Mouse (Mus musculus) left cerebral cortex, adult 11 months (tissue): ENCODE measurements around the gene Prrc2b.

ENCODE experiments used
- DNase-seq: peaks from one replicate; pipeline ENCODE4 v3.0.0; 2022; ENCODE audit warnings: low spot score

Gene Prrc2b

DNA sequence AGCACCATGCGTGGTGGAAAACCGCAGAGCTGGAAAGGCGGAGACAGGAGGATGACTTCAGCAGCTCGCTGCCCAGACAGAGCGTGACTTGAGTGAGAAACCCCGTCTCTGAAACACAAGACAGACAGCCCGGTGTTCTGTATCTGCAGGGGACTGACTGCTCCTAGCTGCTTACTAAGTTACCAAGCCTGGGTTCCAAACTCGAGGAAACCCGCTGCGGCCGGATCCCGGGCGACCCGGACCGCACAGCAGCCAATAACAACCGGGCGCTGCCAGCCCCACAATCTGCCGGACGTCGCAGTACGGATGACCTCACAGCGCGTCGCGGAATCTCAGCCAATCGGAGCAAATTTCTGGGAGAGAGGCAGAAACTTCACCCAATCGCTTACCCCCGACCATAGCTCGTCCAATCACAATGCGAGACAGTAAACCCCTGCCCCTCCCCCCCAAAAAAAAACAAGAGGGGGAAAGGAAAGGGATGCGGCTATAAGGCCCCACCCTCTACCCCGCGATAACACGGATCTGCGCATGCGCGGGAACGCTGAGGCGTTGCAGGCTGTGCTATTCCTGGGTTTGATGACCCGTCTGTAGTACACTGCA is 13.1 kb upstream of the Prrc2b start:
- peak; percentile 98 for DNase-seq

DNA sequence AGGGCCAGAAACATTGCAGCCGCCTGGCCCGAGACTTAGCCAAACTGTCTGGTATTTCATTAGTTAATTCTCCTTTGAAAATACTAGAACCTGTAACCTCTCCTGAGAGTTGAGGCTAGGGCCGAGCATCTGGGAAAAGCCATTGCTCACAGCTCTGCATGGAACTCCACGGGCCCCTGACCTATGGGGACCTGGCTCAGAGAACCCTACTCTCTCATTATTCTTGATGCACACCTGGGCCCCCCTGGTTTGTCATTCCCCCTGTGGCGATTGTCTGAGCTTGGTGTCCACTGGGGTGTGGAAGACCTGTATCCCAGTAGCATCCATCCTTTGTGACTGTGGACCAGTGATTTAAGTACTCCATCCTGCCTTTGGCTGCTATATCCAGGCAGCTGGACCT is 11.5 kb upstream of the Prrc2b start:
- DNase-seq = no peak

DNA sequence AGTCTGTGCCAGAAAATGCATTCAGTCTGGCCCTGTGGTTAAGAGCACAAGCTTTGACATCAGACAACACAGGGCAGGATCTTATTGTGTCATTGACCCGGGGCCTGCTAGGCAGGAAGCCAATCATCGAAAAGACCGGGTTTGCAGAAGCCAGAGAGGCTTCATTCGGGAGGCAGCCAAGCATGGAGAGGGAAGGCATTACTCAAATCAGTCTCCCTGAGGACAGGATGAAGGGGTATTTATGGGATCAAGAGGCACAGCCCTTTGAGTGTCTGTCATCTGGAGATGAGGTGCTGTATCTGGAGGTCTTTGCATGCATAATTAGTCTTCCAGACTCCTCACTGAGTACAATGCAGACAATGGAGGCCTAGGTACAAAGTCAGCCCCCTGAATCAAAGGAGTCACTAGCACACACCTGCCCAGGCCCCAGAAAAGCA is 10.4 kb upstream of the Prrc2b start:
- no peak for DNase-seq

DNA sequence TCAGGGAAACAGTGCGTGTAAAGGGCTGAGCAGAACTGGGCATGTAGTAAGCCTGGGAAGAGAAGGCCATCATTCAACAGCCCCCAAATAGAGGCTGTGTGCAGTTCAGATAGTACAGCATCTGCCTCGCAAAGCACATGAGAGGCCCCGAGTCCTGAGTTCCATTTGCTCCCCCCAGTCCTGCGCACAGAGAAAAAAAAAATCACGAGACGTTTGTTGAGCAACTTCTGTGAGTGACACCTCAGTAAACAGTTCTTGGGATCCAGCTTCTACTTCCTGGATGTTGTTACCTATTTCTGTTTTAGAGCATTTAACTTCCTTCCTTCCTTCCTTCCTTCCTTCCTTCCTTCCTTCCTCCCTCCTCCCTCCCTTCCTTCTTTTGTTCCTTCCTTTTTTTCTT is 9.3 kb upstream of the Prrc2b start:
- DNase-seq = no peak

DNA sequence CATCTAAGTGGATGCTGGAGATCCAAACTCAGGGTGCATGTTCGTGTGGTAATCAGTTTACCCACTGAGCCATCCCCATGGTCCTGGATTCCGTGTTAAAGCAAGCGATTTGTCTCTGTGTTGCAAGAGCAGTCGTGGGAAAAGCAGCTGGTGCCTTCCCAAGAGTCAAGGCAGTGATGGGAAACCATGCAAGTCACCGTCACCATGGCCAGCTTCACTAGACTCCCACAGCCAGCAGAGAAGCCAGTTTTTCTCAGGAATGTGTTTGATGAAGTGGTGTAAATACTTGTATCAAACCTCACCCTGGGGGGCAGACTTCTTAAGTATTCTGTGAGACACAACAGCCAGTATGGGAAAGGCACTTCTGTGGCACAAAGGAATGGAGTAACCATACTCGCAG is 8.5 kb upstream of the Prrc2b start:
- no peak for DNase-seq

DNA sequence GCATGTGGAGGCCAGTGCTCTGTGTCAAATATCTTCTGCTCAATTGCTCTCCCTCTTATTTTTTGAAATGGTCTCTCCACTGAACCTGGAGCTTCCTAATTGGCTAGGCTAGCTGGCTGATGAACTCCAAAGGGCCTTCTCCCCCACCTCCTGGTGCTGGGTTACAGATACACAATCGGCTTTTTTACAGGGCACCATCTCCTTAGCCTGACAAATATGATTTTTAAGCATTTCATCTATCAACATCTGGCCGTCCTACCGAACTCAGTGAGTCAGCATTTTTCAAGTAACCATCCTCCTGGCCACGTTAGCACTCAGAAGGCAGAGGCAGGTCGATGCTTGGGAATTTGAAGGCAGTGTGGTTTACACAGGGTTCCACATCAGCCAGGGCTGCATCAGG is 6.2 kb upstream of the Prrc2b start:
- DNase-seq = no peak

DNA sequence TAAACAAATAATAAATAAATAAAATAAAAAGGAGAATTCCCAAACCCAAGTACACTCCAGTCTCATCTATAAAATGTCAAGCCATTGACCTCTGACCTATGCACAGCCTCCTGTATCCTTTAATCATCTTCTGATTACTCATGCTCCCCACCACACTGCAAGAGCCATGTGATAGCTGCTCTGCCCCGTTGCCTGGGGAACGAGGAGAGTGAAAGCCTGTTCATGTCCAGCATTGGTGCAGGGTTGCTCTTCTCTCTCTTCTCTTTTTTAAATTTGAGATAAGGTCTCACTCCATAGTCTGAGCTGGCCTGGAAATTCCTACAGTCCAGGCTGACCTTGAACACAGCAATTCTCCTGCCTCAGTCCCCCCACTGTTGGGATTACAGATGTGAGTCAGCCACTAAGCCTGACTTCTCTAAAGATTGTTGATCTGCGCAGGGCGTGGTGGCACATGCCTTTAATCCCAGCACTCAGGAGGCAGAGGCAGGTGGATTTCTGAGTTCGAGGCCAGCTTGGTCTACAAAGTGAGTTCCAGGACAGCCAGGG is 4.2 kb upstream of the Prrc2b start:
- no peak for DNase-seq

DNA sequence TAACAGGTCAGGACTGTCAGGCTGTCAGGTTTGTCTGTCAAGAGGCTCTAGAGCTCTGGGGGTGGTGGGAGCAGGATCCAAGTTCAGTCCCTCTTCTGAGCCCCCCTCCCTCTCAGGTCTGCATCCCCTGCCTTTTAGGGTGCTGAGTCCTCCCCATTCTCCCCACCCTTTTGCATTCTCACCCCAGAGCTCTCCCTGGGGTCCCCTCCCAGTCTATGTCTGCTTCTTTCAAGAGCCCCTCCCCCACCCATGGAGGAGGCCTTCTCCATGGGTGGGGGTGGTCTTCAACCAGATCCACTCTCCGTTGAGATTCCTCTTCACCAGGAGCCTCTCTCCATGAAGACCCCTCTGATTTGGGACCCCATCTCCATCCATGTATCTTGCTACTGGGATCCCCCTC is 747 bp upstream of the Prrc2b start:
- DNase-seq = no peak

DNA sequence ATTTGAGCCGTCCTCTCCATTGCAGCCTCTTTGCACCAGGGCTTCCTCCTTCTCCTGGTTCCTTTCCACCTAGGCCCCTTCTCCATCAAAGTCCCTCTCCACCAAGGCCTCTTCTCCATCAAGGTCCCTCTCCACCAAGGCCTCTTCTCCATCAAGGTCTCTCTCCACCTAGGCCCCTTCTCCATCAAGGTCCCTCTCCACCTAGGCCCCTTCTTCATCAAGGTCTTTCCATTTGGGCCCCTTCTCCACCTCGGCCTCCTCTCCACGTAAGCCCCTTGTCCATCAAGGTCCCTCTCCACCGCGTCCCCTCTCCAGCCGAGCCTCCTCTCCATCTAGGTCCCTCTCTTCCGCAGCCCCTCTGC is 339 bp upstream of the Prrc2b start:
- DNase-seq = no peak

DNA sequence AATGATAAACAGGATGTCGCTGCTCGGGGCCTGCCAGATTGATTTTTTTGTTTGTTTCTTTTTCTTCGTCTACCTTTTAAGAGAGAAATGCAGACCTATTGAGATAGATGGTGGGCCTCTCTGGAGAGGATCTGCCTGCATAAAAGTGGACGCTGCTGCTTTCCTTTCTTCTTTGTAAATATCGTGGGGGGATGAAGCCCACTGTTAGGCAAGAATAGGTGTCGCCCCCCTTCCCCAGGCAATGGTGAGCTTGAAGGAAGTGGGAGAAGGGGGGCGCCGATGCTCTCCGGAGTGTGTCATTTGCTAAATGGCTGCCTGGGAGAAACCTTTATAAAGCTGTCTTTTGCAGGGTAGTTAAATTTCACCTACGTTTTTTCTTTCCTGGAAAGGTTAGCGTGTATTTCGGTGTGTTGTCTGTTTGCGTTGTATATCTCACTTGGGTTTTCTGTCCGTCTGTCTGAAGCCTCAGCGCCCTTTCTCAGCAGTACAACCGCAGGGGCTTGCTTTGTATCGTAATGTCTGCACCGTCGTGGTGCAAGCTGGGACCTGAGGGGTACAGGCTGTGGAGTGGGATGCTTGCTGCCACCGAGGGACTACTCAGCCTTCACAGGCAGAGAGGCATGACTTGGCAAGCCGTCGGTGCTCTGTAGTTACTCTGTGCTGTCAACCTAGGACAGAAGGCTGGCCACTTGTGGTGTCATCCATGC is 931 bp downstream of the Prrc2b start:
- DNase-seq = no peak

DNA sequence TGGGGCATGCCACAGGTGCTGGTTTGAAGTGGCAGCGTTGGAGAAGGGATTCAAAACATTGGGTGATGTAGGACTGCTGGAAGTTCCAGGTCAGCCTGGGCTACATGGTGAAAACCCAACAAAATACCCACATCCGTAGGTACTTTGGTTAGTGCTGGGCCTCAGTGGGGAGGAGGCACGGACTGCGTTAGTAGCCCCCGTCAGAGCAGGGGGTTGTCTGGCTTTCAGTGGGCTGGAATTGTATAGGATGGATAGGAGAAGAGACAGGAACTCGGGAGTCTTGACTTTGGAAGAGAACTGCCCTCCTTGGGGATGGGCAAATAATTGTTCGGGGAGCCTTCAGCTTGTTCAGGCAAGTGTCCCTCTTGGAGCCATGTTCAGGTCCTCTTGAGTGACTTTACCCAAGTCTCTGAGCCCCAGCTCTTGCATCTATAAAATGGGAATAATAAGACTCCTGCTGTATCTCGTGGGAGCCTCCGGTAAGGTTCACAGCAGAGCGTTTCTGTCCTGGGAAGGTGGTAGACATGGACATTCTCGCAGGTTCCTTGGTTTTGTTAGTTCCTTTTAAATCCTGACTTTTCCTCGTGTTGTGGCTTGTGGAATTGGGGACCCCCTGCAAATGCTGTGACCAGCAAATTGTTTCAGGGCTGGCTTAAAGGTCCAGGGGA is 1.6 kb downstream of the Prrc2b start:
- DNase-seq = no peak

DNA sequence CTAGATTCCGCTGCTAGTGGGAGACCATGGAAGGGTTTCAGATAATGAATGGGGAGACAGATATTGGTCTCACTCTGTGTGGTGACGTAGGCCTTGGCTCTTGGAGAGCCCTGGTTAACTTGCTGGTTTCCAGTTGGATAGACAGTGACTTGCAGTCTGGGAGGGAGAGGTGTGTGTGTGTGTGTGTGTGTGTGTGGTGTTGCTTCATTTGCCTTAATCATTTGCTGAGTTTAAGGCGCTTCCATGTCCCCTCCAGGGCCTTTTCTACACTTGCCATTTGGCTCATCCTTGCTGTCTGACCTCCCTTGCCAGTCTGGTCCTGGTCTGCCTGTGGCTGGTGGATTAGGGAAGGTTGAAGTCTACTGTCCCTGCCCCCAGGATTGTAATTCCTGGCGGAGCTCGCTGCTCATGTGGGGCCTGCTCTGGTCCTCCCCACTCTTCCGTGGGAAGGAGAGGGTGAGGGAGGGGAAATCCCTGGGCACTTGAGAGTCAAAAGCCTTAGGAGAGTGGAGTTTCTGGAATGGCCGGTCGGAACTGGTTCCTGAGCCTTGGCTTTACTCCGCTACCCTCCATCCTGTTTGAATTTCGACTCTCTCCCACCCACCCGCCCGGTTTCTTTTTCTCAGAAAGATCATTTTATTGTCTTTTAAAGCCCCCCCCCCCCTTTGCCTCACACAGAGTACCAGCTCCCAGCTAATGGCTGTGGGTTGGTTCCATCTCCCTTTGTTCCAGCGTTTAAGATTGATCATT is 2.3 kb downstream of the Prrc2b start:
- DNase-seq = no peak

DNA sequence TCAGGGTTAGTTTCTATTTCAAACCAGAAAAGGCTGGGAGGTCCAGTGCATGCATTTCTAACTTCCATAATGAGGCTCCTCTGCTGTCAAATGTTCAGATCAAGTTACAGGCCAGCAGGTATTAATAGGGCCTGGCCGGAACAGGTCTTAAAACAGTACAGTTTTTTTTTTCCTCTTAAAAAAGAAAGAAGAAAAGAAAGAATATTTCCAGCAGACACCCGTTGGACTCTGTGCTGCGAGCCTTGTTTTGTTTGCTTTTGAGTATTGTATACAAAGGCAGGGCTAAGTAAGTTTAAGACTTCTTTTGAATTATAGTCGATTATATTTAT is 2.9 kb downstream of the Prrc2b start:
- DNase-seq = no peak

DNA sequence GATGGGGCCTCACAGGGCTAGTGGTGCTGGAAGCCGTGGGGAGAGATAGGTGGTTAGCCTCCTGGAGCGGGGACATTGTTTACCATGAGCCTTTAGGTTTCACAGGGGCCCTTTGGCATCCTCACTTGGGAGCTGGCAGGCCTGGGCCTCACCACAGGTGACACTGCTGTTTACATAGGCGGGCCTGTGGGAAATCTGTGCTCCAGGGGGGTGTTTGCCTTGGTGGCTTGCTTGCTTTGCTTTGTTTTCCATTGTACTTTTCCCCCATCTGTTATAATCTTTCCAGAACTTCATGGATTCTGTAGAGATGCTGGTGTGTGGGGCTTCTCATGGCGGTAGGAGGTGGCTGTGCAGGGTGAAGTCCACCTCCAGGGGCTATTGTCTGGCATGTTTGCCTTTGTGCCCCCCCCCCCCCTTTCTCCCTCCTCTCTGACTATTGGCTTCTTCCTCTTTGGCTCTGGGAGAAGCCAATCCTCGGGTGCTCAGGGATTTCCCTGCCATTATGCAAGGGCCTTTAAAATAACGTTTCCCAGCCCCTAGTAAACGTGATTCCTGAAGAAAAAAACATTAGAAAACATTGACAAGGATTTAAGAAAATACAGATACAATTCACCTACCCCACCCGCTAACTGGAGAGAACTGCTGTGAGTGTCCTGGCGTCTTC is 3.6 kb downstream of the Prrc2b start:
- no peak for DNase-seq

DNA sequence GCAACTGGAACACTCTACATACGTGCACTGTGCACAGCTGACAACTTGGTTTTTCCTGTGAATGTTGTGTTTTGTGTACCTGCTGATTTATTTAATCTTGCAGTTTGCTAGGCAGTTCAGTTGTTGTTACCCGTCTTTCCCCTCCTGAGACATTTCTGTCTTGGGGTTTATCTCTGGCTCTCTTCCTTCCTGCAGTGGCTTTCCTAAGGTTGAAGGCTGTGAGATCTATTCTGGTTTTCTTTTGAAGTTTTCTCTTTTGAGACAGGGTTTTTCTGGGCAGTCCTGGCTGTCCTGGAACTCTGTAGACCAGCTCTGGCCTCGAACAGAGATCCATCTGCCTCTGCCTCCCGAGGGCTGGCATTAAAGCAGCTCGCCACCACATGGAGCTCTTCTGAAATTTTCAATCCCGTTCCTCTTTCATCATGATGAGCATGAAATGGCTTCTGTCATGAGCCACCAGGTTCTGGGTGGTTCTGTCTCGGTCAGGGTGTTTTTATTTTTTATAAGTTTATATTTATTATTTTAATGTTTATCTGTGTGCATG is 4.2 kb downstream of the Prrc2b start:
- no peak for DNase-seq

DNA sequence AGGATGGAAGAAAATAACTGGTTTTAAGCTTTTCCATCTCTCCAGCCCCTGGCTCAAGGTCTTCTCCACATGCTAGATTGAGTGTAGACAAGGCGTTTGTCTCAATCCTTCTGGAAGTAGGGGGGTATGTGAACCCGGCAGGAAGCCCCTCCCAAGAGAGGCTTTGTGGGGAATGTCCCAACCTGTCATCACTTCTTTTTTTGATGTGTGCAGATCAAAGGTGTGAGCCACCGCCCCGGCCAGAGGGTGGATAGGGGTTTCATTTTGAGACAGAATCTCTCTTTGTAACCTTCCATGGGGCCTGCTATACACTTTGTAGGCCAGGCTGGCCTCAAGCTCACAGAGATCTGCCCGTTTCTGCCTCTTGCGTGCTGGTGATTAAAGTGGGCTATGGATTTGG is 4.7 kb downstream of the Prrc2b start:
- DNase-seq = no peak

DNA sequence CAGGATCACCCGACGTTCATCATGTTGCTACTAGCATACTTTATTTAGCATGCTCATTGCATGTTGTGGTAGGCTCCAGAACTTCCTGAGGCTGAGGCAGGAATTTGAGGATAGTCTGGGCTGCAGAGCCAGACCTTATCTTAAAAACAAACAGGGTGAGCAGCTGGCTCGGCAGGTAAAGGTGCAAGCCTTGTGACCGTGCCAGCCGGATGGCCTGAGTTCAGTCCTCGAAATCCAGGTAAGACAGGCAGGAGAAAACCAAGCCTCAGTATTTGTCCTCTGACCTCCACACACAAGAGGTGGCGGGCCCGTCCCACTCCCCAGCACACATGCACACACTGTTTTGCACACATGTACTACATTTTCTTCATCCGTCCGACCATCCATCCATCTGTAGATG is 5.8 kb downstream of the Prrc2b start:
- no peak for DNase-seq

DNA sequence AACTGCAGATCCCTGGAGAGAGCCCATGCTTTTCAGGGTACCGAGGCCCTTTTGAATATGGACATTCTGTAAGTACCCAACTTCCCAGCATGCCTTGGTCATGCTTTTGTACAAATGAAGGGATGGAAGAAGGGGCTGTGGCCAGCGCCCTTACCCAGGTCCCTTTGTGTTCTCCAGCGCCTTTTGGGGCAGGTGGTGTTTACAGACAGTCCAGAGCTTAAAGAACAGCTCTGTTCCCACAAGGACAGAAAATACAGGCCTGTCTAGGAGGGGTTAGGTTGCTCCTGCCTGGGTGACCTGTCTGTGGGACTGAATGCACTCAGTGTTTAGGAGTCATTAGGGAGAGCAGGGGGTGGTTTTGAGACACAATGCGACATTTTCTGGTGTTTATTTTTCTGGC is 6.4 kb downstream of the Prrc2b start:
- no peak for DNase-seq

DNA sequence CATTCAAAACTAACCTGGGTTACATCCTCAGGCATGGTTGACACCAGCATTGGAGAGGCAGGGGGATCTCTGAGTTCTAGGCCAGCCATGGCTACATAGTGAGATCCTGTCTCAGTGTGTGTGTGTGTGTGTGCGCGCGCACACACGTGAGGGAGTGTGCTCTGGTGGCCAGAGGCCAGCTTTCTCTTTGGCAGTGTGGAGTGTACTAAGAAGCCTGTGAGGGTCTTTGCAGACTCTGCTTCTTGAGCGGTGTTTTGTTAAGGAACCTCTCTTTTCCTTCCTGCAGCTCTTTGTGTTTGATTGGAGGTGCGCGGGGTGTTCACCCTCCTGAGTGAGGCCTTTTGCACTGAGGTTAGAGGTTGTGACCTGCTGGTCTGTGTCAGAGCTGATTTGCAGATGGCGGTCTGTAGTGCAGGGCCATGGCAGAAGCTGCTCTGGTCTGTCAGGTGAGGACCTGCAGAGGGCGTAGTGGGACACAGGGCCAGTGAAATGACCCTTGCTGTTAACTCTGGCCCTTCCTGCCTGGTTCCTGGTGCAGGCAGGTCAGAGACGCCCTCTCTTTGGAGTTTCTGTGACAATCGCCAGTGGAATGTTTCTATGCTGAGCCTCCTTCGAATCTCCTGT is 7.8 kb downstream of the Prrc2b start:
- no peak for DNase-seq

DNA sequence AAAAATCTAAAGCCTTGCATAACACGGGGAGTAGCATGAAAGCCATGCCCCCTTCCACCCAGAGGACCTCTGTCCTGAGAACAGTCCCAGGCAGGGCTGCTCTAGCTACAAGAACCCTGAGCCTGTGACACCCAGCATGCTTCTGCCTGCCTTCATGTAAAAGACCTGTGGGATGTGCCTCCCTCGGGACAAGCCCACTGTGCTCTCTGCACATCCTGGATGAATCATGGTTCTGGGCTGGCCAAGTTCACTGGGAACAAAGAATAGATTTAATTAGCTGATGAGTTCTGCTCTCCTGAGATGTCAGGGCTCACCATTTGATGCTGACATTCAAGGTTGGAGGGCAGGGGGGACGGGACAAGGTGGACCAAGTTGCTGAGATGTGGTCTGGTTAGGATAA is 9.6 kb downstream of the Prrc2b start:
- DNase-seq = no peak

DNA sequence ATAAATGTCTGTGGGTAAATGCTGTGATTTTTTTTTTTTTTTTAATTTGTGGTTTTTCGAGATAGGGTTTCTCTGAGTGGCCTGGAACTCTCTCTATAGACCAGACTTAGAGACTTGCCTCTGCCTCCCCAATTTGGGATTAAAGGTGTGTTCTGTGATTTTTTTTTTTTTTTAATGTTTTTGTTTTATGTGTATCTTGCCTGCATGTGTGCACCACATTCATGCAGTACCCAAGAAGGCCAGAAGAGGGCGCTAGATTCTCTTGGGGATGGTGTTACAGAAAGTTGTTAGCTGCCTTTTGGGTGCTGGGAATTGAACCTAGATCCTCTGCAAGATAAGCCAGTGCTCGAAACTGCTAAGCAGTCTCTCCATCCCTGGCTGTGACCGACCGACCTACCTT is 10.1 kb downstream of the Prrc2b start:
- no peak for DNase-seq

DNA sequence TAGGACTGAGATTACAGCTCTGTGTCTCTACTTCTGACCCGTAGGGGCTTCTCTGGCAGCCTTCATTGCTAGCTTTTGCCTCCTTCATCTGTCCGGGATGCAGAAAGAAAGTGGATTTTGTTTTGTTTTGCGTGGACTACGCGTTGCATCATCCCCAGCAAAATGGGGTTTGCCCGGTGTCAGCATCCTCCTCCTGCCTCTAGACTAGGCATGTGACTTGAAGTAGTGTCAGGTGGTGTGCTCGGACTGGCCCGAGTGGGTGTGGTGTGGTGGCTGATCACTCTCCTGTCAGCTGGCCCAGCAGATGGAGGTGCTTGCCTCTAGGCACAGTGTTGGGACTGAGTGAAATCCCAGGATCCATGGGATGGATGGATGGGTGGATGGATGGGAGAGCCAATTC is 11.2 kb downstream of the Prrc2b start:
- DNase-seq = no peak
